Mouse (Mus musculus): ENCODE results near the gene Pou2f1. TPM values are rescaled to one million over a fixed set of nuclear protein-coding genes. Genes with fewer than 3 reads are reported as not detected.
A peak's percentile ranks its signal among the peaks of the same experiment; 100 is the strongest.

Gene Pou2f1
- polyA plus RNA-seq, 1 experiment from 2014 or later = 3.4 TPM

GRCm38 (mm10) chr1:165845366-165845765 is 157.1 kb downstream of the Pou2f1 start:
- peak; percentile 24; the same call in 1 of the 2 replicates for ATAC-seq
- TF ChIP-seq CTCF (IDR thresholded peaks at IDR 0.05; ENCODE audit: low read depth) (no peak), EP300 (IDR thresholded peaks at IDR 0.05; ENCODE audit: low read depth) (no peak)
- peak; percentile 28 for DNase-seq

GRCm38 (mm10) chr1:165844956-165845355 is 157.5 kb downstream of the Pou2f1 start:
- TF ChIP-seq EP300 (IDR thresholded peaks at IDR 0.05; ENCODE audit: low read depth) (no peak), CTCF (IDR thresholded peaks at IDR 0.05; ENCODE audit: low read depth) (no peak)
- H3K9me3 ChIP-seq (ENCODE audit: low read length) = no peaks in the 10 kb centered on the region
- peak overlapping the region; percentile 68 for H3K9ac ChIP-seq (replicated peaks)
- WGBS (ENCODE audit: insufficient replicate concordance) = 2% methylated on average over 19 of the region's 26 CpGs
- ATAC-seq = peak; percentile 48
- H3K4me3 ChIP-seq (ENCODE audit: low read depth, low read length) = peak overlapping the region; percentile 61
- peak; percentile 46 for DNase-seq
- no peaks in the 10 kb centered on the region for H3K36me3 ChIP-seq (replicated peaks; ENCODE audit: insufficient read depth, low read length)
- H3K4me1 ChIP-seq (ENCODE audit: insufficient read depth) = peaks cover 40% of the 10 kb centered on the region
- no peak overlapping the region for H3K27ac ChIP-seq (ENCODE audit: low read depth)
- peak overlapping the region; percentile 99 for H3K4me2 ChIP-seq (ENCODE audit: low read depth, low read length)
- peaks cover 34% of the 10 kb centered on the region for H3K27me3 ChIP-seq (ENCODE audit: insufficient read depth, low read length)

More at GRCm38 (mm10) chr1:165845366-165845765, 157.1 kb downstream of the Pou2f1 start:
- Histone ChIP-seq H3K27ac (ENCODE audit: low read depth) (no peak overlapping the region), H3K4me2 (ENCODE audit: low read depth, low read length) (peak overlapping the region; percentile 99), H3K9ac (replicated peaks) (peak overlapping the region; percentile 68), H3K4me3 (ENCODE audit: low read depth, low read length) (peak overlapping the region; percentile 61), H3K4me1 (ENCODE audit: insufficient read depth) (peaks cover 44% of the 10 kb centered on the region), H3K36me3 (replicated peaks; ENCODE audit: insufficient read depth, low read length) (no peaks in the 10 kb centered on the region), H3K9me3 (ENCODE audit: low read length) (no peaks in the 10 kb centered on the region), H3K27me3 (ENCODE audit: insufficient read depth, low read length) (peaks cover 34% of the 10 kb centered on the region)
- 3% methylated on average over 14 of the region's 14 CpGs for WGBS (ENCODE audit: insufficient replicate concordance)

GRCm38 (mm10) chr1:165844466-165844951 is 158.0 kb downstream of the Pou2f1 start:
- DNase-seq (peak; percentile 47), ATAC-seq (peak; percentile 51)
- WGBS (ENCODE audit: insufficient replicate concordance) = 5% methylated on average over 17 of the region's 20 CpGs
- no peak overlapping the region for H3K27ac ChIP-seq (ENCODE audit: low read depth)
- H3K9ac ChIP-seq (replicated peaks) = peak overlapping the region; percentile 68
- peaks cover 34% of the 10 kb centered on the region for H3K27me3 ChIP-seq (ENCODE audit: insufficient read depth, low read length)
- TF ChIP-seq EP300 (IDR thresholded peaks at IDR 0.05; ENCODE audit: low read depth) (no peak), CTCF (IDR thresholded peaks at IDR 0.05; ENCODE audit: low read depth) (no peak)
- peak overlapping the region; percentile 61 for H3K4me3 ChIP-seq (ENCODE audit: low read depth, low read length)
- no peaks in the 10 kb centered on the region for H3K9me3 ChIP-seq (ENCODE audit: low read length)
- no peaks in the 10 kb centered on the region for H3K36me3 ChIP-seq (replicated peaks; ENCODE audit: insufficient read depth, low read length)
- H3K4me1 ChIP-seq (ENCODE audit: insufficient read depth) = peaks cover 35% of the 10 kb centered on the region
- peak overlapping the region; percentile 99 for H3K4me2 ChIP-seq (ENCODE audit: low read depth, low read length)

- Histone ChIP-seq H3K4me2 (ENCODE audit: low read depth, low read length) (no peak overlapping the region), H3K36me3 (replicated peaks; ENCODE audit: insufficient read depth, low read length) (no peaks in the 10 kb centered on the region), H3K27ac (ENCODE audit: low read depth) (no peak overlapping the region), H3K27me3 (ENCODE audit: insufficient read depth, low read length) (peaks cover 34% of the 10 kb centered on the region), H3K4me1 (ENCODE audit: insufficient read depth) (peaks cover 26% of the 10 kb centered on the region), H3K9me3 (ENCODE audit: low read length) (no peaks in the 10 kb centered on the region), H3K4me3 (ENCODE audit: low read depth, low read length) (no peak overlapping the region), H3K9ac (replicated peaks) (no peak overlapping the region)
- no peak for ATAC-seq
- no peak for DNase-seq
- 66% methylated on average over 3 of the region's 3 CpGs for WGBS (ENCODE audit: insufficient replicate concordance)
- no peak for TF ChIP-seq EP300 (IDR thresholded peaks at IDR 0.05; ENCODE audit: low read depth)
- no peak for TF ChIP-seq CTCF (IDR thresholded peaks at IDR 0.05; ENCODE audit: low read depth)
Measured at GRCm38 (mm10) chr1:165843586-165843985, 158.9 kb downstream of the Pou2f1 start.

- no peak overlapping the region for H3K4me2 ChIP-seq (ENCODE audit: low read depth, low read length)
- DNase-seq (no peak), ATAC-seq (no peak)
- H3K9ac ChIP-seq (replicated peaks) = no peak overlapping the region
- no peaks in the 10 kb centered on the region for H3K36me3 ChIP-seq (replicated peaks; ENCODE audit: insufficient read depth, low read length)
- no peak for TF ChIP-seq EP300 (IDR thresholded peaks at IDR 0.05; ENCODE audit: low read depth)
- H3K27me3 ChIP-seq (ENCODE audit: insufficient read depth, low read length) = peaks cover 36% of the 10 kb centered on the region
- H3K9me3 ChIP-seq (ENCODE audit: low read length) = no peaks in the 10 kb centered on the region
- WGBS (ENCODE audit: insufficient replicate concordance) = 90% methylated on average over 7 of the region's 7 CpGs
- H3K4me3 ChIP-seq (ENCODE audit: low read depth, low read length) = no peak overlapping the region
- no peak overlapping the region for H3K27ac ChIP-seq (ENCODE audit: low read depth)
- peaks cover 23% of the 10 kb centered on the region for H3K4me1 ChIP-seq (ENCODE audit: insufficient read depth)
Measured at GRCm38 (mm10) chr1:165842170-165842569, 160.3 kb downstream of the Pou2f1 start.

GRCm38 (mm10) chr1:165840548-165841230 is 161.8 kb downstream of the Pou2f1 start:
- no peak overlapping the region for H3K27ac ChIP-seq (ENCODE audit: low read depth)
- ATAC-seq (no peak), DNase-seq (no peak)
- no peaks in the 10 kb centered on the region for H3K36me3 ChIP-seq (replicated peaks; ENCODE audit: insufficient read depth, low read length)
- no peaks in the 10 kb centered on the region for H3K9me3 ChIP-seq (ENCODE audit: low read length)
- peak overlapping the region; percentile 26; the same call in 1 of the 2 replicates for H3K4me3 ChIP-seq (ENCODE audit: low read depth, low read length)
- H3K9ac ChIP-seq (replicated peaks) = peak overlapping the region; percentile 41; the same call in 1 of the 2 replicates
- WGBS (ENCODE audit: insufficient replicate concordance) = 16% methylated on average over 31 of the region's 31 CpGs
- H3K4me1 ChIP-seq (ENCODE audit: insufficient read depth) = peaks cover 22% of the 10 kb centered on the region
- peak overlapping the region; percentile 58 for H3K4me2 ChIP-seq (ENCODE audit: low read depth, low read length)
- TF ChIP-seq EP300 (IDR thresholded peaks at IDR 0.05; ENCODE audit: low read depth) = no peak
- TF ChIP-seq CTCF (IDR thresholded peaks at IDR 0.05; ENCODE audit: low read depth) = no peak
- peaks cover 32% of the 10 kb centered on the region for H3K27me3 ChIP-seq (ENCODE audit: insufficient read depth, low read length)

All from liver, postnatal 0 days (tissue).